Mouse (Mus musculus) testis, adult 2 months (tissue): ENCODE measurements around the gene Rab3d. TPM values are rescaled to one million over a fixed set of nuclear protein-coding genes. Genes with fewer than 3 reads are reported as not detected.

Experiments used
- H3K27ac ChIP-seq: fragments of 200-500 bp; 2 replicates; pipeline ENCODE4 v1.5.1; 2012; ENCODE audit warnings: low read depth, low read length; ENCODE audit not compliant: control insufficient read depth, insufficient read depth
- H3K27me3 ChIP-seq: fragments of 200-500 bp; 2 replicates; pipeline ENCODE4 v1.6.1; 2012; ENCODE audit warnings: mild to moderate bottlenecking, low read length, moderate library complexity; ENCODE audit not compliant: control insufficient read depth, insufficient read depth
- H3K36me3 ChIP-seq: fragments of 200-500 bp; 2 replicates; pipeline ENCODE4 v1.6.1; 2012; ENCODE audit warnings: mild to moderate bottlenecking, low read length; ENCODE audit not compliant: control insufficient read depth, insufficient read depth
- H3K4me1 ChIP-seq: fragments of 200-500 bp; 2 replicates; pipeline ENCODE4 v1.6.1; 2012; ENCODE audit warnings: low read length; ENCODE audit not compliant: control insufficient read depth, insufficient read depth
- H3K4me3 ChIP-seq: fragments of 200-500 bp; 2 replicates; pipeline ENCODE4 v1.5.1; 2012; ENCODE audit warnings: low read depth, mild to moderate bottlenecking, low read length, moderate library complexity, mixed read lengths; ENCODE audit not compliant: control insufficient read depth
- CTCF ChIP-seq: fragments of 200-500 bp; IDR thresholded peaks from 2 replicates; pipeline ENCODE4 v1.5.1; 2012; ENCODE audit warnings: low read depth, mild to moderate bottlenecking, inconsistent platforms, low read length, moderate library complexity; ENCODE audit not compliant: control insufficient read depth, insufficient read depth, insufficient replicate concordance
- POLR2A ChIP-seq: fragments of 200-500 bp; IDR thresholded peaks from 2 replicates; pipeline ENCODE4 v1.6.1; 2012; ENCODE audit warnings: low read depth, mild to moderate bottlenecking, inconsistent platforms, low read length, moderate library complexity; ENCODE audit not compliant: control insufficient read depth
- polyA plus RNA-seq: library from polyadenylated mRNA; depleted of rRNA; stranded (reverse); fragments of >200 nt; gene quantifications from 2 replicates; pipeline ENCODE4 v1.2.3, GENCODE M21; 2012; rRNA removed

Rab3d gene
- polyA plus RNA-seq, result 21.2 and 22.7 TPM in 2 replicates

GRCm38 (mm10) chr9:21918035-21918592 is at the start of gene Rab3d:
TSS of gene Rab3d (minus strand) at chr9:21918192.
- Histone ChIP-seq H3K4me1 (peaks cover 10% of the 10 kb centered on the region), H3K27me3 (no peaks in the 10 kb centered on the region), H3K27ac (peak within 1 kb of the TSS; percentile 12; the same call in 1 of the 2 replicates), H3K4me3 (peak within 1 kb of the TSS; percentile 88), H3K36me3 (no peaks in the 10 kb centered on the region)
- no peak for TF ChIP-seq CTCF
- TF ChIP-seq POLR2A, result no peak; the same call in 1 of the 2 replicates

- no peak for TF ChIP-seq POLR2A
- H3K4me3 ChIP-seq, result peak within 1 kb of the TSS; percentile 25
- no peak within 1 kb of the TSS for H3K27ac ChIP-seq
- peaks cover 13% of the 10 kb centered on the region for H3K4me1 ChIP-seq
- no peaks in the 10 kb centered on the region for H3K36me3 ChIP-seq
- no peaks in the 10 kb centered on the region for H3K27me3 ChIP-seq
These were observed 45.4 kb upstream of the Rab3d start, which contains the start of gene Epor for GRCm38 (mm10) chr9:21963417-21963816. TSS of gene Epor (minus strand) at chr9:21963506.

- peaks cover 13% of the 10 kb centered on the region for H3K4me1 ChIP-seq
- H3K27me3 ChIP-seq, result no peaks in the 10 kb centered on the region
- peak overlapping the region; percentile 25 for H3K4me3 ChIP-seq
- H3K27ac ChIP-seq, result no peak overlapping the region
- no peak for TF ChIP-seq CTCF
- no peak for TF ChIP-seq POLR2A
- no peaks in the 10 kb centered on the region for H3K36me3 ChIP-seq
These were observed 44.5 kb upstream of the Rab3d start for GRCm38 (mm10) chr9:21962416-21963059.

GRCm38 (mm10) chr9:21962010-21962409 is 44.0 kb upstream of the Rab3d start:
- peak overlapping the region; percentile 25 for H3K4me3 ChIP-seq
- no peaks in the 10 kb centered on the region for H3K36me3 ChIP-seq
- TF ChIP-seq POLR2A (no peak), CTCF (no peak)
- no peaks in the 10 kb centered on the region for H3K27me3 ChIP-seq
- no peak overlapping the region for H3K27ac ChIP-seq
- H3K4me1 ChIP-seq, result peaks cover 13% of the 10 kb centered on the region

GRCm38 (mm10) chr9:21961366-21961980 is 43.5 kb upstream of the Rab3d start:
- peaks cover 13% of the 10 kb centered on the region for H3K4me1 ChIP-seq
- TF ChIP-seq CTCF (no peak), POLR2A (no peak)
- no peak overlapping the region for H3K4me3 ChIP-seq
- H3K27ac ChIP-seq, result no peak overlapping the region
- H3K36me3 ChIP-seq, result no peaks in the 10 kb centered on the region
- H3K27me3 ChIP-seq, result no peaks in the 10 kb centered on the region

- no peaks in the 10 kb centered on the region for H3K27me3 ChIP-seq
- H3K27ac ChIP-seq, result no peak overlapping the region
- peaks cover 13% of the 10 kb centered on the region for H3K4me1 ChIP-seq
- H3K4me3 ChIP-seq, result no peak overlapping the region
- TF ChIP-seq POLR2A (no peak), CTCF (no peak)
- H3K36me3 ChIP-seq, result no peaks in the 10 kb centered on the region
These were observed 42.7 kb upstream of the Rab3d start for GRCm38 (mm10) chr9:21960558-21961208.

GRCm38 (mm10) chr9:21960135-21960534 is 42.1 kb upstream of the Rab3d start:
- no peaks in the 10 kb centered on the region for H3K36me3 ChIP-seq
- H3K4me3 ChIP-seq, result no peak overlapping the region
- TF ChIP-seq POLR2A (no peak), CTCF (no peak)
- no peaks in the 10 kb centered on the region for H3K27me3 ChIP-seq
- H3K27ac ChIP-seq, result no peak overlapping the region
- peaks cover 13% of the 10 kb centered on the region for H3K4me1 ChIP-seq
